Mouse (Mus musculus): ENCODE measurements at regions not wholly inside any gene's neighbourhood (a gene's known extent, or its start where the extent isn't known, plus 50 kb on each side); places are given as distances from the start of the nearest gene placed in this dataset.
A peak's percentile ranks its signal among the peaks of the same experiment; 100 is the strongest.

DNA sequence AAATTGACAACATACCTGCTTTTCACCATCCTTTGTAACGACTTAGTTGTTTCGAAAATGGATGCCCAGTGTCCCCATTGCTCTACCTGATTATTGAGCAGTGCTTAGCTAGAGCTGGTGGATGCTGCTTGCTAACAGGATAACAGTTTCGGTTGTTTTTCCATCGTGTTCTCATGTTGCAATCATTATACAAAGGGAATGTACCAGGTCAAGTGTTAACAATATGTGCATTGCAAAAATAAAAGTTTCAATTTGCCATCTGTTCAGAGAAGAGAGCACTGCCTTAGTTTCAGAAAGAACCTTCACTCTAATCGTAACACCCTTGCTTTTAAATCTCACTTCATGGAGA is 96.6 kb upstream of the Igbp1b start:
- Histone ChIP-seq H3K4me3 (ENCODE audit: low read depth, low read length) (no peak overlapping the region), H3K4me1 (ENCODE audit: control insufficient read depth, insufficient read depth, low read length) (peaks cover 8% of the 10 kb centered on the region), H3K27ac (ENCODE audit: low read depth, low read length) (no peak overlapping the region), H3K4me2 (ENCODE audit: low read length) (no peak overlapping the region), H3K27me3 (replicated peaks; ENCODE audit: control insufficient read depth, insufficient read depth, low read length) (peaks cover 11% of the 10 kb centered on the region), H3K36me3 (ENCODE audit: control insufficient read depth, insufficient read depth, low read length) (no peaks in the 10 kb centered on the region), H3K9ac (ENCODE audit: low read length) (no peak overlapping the region), H3K9me3 (replicated peaks; ENCODE audit: control insufficient read depth, low read length) (no peaks in the 10 kb centered on the region)
- WGBS, result 4% methylated on average over 5 of the region's 5 CpGs
- ATAC-seq (peak; percentile 72), DNase-seq (ENCODE audit: low spot score) (peak; percentile 73)

DNA sequence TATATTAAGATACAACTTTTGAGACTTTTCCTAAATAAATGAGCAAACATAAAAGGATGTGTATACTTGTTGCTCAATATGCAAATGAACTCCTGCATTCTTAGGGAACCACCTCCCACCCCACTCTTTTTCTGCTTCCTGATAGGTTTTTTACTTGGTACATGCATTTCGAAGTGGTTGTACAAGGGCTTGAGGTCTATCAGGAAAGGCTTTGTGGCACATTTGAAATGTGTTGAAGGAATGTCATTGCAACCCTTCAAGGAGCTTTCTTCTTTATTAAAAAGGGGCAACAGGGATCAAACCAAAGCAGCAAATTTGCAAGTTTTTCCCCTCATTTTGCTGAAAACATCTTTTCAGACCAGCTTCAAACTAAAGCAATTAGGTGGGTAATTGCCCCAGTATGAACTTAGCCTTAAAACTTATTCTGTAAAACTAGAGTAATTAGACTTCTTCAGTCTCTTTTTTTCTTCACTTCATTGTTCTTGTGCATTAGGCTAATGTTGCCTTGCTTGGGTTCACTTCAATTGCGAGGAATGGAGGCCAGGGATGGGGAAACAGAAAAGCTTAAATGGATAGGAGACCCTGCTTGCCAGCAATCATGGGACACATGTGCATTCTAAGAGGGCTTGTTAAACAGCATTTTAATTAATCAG is 96.1 kb upstream of the Igbp1b start:
- DNase-seq (ENCODE audit: low spot score) (peak; percentile 92), ATAC-seq (peak; percentile 91)
- H3K9ac ChIP-seq (ENCODE audit: low read length), result no peak overlapping the region
- 6% methylated on average over 2 of the region's 2 CpGs for WGBS
- no peak overlapping the region for H3K27ac ChIP-seq (ENCODE audit: low read depth, low read length)
- no peaks in the 10 kb centered on the region for H3K9me3 ChIP-seq (replicated peaks; ENCODE audit: control insufficient read depth, low read length)
- H3K4me1 ChIP-seq (ENCODE audit: control insufficient read depth, insufficient read depth, low read length), result peaks cover 8% of the 10 kb centered on the region
- H3K4me2 ChIP-seq (ENCODE audit: low read length), result no peak overlapping the region
- no peak overlapping the region for H3K4me3 ChIP-seq (ENCODE audit: low read depth, low read length)
- H3K27me3 ChIP-seq (replicated peaks; ENCODE audit: control insufficient read depth, insufficient read depth, low read length), result peaks cover 15% of the 10 kb centered on the region
- no peaks in the 10 kb centered on the region for H3K36me3 ChIP-seq (ENCODE audit: control insufficient read depth, insufficient read depth, low read length)

DNA sequence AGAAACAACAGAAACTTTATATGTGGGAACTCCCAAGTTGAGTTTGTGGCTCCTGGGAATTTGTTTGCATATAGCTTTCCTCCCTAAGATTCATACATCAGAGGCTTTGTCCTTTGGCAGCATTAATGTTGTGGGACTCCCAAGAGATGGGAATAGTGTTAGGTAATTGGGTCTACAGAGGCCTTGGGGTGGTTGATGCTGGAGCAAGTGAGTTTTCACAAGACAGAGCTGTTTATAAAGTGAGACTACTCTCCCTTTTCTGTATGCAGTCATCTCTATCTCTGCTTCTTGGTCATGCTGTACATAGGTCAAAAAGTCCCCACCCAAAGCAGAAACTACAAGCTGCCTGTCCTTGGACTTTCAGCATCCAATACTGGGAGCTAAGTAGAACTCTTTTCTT is 59.4 kb upstream of the Igbp1b start:
- no peak overlapping the region for H3K4me3 ChIP-seq (ENCODE audit: low read depth, low read length)
- no peak for DNase-seq (ENCODE audit: low spot score)
- H3K27me3 ChIP-seq (replicated peaks; ENCODE audit: control insufficient read depth, insufficient read depth, low read length), result no peaks in the 10 kb centered on the region
- H3K4me2 ChIP-seq (ENCODE audit: low read length), result no peak overlapping the region
- H3K9ac ChIP-seq (ENCODE audit: low read length), result no peak overlapping the region
- ATAC-seq, result no peak
- H3K27ac ChIP-seq (ENCODE audit: low read depth, low read length), result no peak overlapping the region
- no peaks in the 10 kb centered on the region for H3K9me3 ChIP-seq (replicated peaks; ENCODE audit: control insufficient read depth, low read length)
- H3K36me3 ChIP-seq (ENCODE audit: control insufficient read depth, insufficient read depth, low read length), result no peaks in the 10 kb centered on the region
- no peaks in the 10 kb centered on the region for H3K4me1 ChIP-seq (ENCODE audit: control insufficient read depth, insufficient read depth, low read length)

Measured in forebrain, embryonic 14.5 days (tissue).